Mouse (Mus musculus): ENCODE measurements around the gene 9130213A22Rik. TPM values are rescaled to one million over a fixed set of nuclear protein-coding genes. Genes with fewer than 3 reads are reported as not detected.

9130213A22Rik gene
- polyA plus RNA-seq, 1 experiment: 1.2 TPM

DNA sequence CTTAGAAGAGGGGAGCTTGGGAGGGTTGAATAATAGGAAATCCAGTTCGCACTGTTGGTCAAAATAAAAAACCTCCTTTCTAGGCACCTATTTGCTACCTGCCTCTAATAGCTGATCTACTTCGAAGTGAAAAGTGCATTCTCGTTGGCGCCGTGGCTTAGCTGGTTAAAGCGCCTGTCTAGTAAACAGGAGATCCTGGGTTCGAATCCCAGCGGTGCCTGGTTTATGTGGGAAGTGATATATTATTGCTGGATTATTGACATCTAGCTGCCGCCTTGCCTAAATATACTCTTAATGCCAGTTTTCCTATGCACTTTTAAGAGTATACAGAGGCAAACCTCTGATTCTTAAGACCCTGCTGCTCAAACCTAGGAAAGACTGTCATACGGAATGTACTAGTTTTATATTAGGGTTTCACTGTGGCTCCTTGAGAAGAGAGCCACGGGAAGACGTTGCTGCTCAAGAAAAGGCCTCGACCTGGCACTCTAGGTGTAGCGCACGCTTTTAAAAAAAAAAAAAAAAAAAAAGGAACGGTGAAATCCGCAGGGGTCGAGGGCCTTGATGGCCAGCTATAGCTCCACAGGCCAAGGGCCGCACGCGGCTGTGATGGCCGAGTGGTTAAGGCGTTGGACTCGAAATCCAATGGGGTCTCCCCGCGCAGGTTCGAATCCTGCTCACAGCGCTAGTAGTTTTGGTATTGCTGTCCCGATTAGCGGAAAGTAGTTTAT lies 11.9 kb downstream of the 9130213A22Rik start:
- WGBS: 2% methylated on average over 30 of the region's 30 CpGs

DNA sequence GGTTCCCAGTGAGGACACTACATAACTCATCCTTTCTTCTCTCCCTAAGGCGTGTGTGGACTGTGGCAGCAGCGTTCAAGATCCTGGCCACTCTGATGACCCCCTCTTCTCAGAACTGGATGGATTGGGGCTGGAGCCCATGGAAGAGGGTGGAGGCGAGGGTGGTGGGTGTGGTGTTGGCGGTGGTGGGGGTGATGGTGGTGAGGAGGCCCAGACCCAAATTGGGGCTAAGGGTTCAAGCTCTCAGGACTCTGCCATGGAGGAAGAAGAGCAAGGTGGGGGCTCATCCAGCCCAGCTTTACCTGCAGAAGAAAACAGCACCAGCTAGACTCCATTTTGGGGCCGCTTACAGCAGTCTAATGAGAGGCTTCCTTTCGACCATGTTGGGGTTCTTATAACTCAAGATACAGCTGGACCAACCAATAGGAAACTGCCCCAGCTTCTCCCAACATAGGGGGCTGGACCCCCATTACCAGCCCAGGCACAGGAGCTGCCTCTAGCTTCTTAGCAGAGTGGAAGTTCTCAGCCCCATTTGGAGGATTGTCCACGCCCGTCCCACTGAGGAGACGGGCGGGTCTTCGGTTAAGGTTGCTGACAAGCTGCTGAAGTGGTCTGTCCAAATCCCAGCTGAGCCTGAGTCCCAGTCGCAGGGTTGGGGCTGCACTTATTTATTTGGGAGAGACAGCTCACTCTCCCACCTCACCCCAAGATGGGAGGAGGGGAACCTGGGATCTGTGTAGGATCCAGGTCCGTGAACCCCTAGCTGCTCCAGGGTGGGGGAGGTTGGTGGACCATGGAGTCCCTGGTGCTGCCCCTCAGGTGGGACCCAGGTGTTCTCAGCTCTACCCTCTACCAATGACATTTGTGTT lies 13.1 kb downstream of the 9130213A22Rik start:
- no peak for DNase-seq
- WGBS: 81% methylated on average over 13 of the region's 13 CpGs
- peaks cover 4% of the 10 kb centered on the region; the same call in 1 of the 2 replicates for H3K4me1 ChIP-seq (ENCODE audit: control insufficient read depth, insufficient read depth, low read length)
- H3K4me3 ChIP-seq (replicated peaks; ENCODE audit: extremely low read depth, low read depth, low read length): no peak overlapping the region
- TF ChIP-seq POLR2A (IDR thresholded peaks at IDR 0.05; ENCODE audit: borderline replicate concordance, extremely low read depth, low read depth, low read length): peak; percentile 33; the same call in 1 of the 2 replicates
- TF ChIP-seq CTCF (IDR thresholded peaks at IDR 0.05; ENCODE audit: insufficient read depth, low read length): no peak

More for the DNA sequence above, 11.9 kb downstream of the 9130213A22Rik start:
- peak overlapping the region; percentile 51 for H3K4me3 ChIP-seq (replicated peaks; ENCODE audit: extremely low read depth, low read depth, low read length)
- peaks cover 4% of the 10 kb centered on the region; the same call in 1 of the 2 replicates for H3K4me1 ChIP-seq (ENCODE audit: control insufficient read depth, insufficient read depth, low read length)
- TF ChIP-seq CTCF (IDR thresholded peaks at IDR 0.05; ENCODE audit: insufficient read depth, low read length) (no peak), POLR2A (IDR thresholded peaks at IDR 0.05; ENCODE audit: borderline replicate concordance, extremely low read depth, low read depth, low read length) (peak; percentile 45; the same call in 1 of the 2 replicates)
- DNase-seq: peak; percentile 92

DNA sequence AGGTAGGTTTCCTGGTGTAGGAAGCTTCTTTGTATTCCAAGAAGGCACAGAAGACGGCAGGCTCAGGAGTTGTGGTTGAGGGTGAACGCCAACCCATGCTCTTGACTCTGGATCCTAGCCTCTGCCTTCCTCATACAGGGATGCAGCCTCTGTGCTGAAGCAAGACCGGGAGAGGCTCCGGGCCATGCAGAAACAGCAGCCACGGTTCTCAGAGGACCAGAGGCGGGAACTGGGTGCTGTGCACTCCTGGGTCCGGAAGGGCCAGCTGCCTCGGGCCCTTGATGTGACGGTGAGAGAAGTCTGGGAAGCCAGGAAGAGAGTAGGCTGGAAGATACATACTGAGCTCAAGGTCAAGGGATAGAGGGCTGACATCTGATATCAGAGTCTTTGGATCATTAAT lies 14.2 kb downstream of the 9130213A22Rik start:
- Histone ChIP-seq H3K4me1 (ENCODE audit: control insufficient read depth, insufficient read depth, low read length) (peaks cover 4% of the 10 kb centered on the region; the same call in 1 of the 2 replicates), H3K4me3 (replicated peaks; ENCODE audit: extremely low read depth, low read depth, low read length) (no peak overlapping the region)
- TF ChIP-seq CTCF (IDR thresholded peaks at IDR 0.05; ENCODE audit: insufficient read depth, low read length): no peak
- TF ChIP-seq POLR2A (IDR thresholded peaks at IDR 0.05; ENCODE audit: borderline replicate concordance, extremely low read depth, low read depth, low read length): no peak
- DNase-seq: no peak
- 87% methylated on average over 9 of the region's 9 CpGs for WGBS

DNA sequence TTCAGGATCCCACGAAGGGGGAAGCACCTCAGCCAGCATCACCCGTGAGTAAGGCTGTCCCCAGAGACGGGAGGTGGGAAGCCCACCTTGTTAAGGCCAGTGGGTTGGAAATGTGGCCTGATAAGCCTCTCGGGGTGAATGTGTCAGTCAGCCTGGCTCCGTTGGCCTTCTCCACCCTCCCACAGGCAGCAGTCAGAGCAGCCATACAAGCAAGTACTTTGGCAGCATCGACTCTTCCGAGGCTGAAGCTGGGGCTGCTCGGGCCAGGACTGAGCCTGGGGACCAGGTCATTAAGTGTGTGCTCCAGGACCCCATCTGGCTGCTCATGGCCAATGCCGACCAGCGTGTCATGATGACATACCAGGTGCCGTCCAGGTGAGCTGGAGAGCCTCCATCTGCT lies 14.7 kb downstream of the 9130213A22Rik start:
- TF ChIP-seq CTCF (IDR thresholded peaks at IDR 0.05; ENCODE audit: insufficient read depth, low read length) (no peak), POLR2A (IDR thresholded peaks at IDR 0.05; ENCODE audit: borderline replicate concordance, extremely low read depth, low read depth, low read length) (no peak)
- WGBS: 86% methylated on average over 11 of the region's 11 CpGs
- peaks cover 4% of the 10 kb centered on the region; the same call in 1 of the 2 replicates for H3K4me1 ChIP-seq (ENCODE audit: control insufficient read depth, insufficient read depth, low read length)
- no peak overlapping the region for H3K4me3 ChIP-seq (replicated peaks; ENCODE audit: extremely low read depth, low read depth, low read length)
- no peak for DNase-seq

DNA sequence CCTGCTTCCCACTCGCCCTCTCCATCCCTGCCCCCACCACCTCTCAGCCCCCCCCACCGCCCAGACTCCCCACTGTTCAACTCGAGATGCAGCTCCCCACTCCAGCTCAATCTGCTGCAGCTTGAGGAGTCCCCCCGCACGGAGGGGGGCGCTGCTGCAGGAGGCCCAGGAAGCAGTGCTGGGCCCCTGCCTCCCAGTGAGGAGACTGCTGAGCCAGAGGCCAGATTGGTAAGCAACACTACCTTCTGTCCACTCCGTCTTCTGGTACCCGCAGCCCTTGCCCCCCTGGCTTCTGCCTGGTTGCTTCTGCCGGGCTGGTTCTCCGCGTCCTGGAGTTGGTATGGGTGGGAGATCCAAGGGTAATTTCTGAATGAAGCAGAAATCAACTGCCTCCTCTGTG lies 15.5 kb downstream of the 9130213A22Rik start:
- no peak for DNase-seq
- Histone ChIP-seq H3K4me1 (ENCODE audit: control insufficient read depth, insufficient read depth, low read length) (peaks cover 4% of the 10 kb centered on the region; the same call in 1 of the 2 replicates), H3K4me3 (replicated peaks; ENCODE audit: extremely low read depth, low read depth, low read length) (no peak overlapping the region)
- 89% methylated on average over 11 of the region's 11 CpGs for WGBS
- no peak for TF ChIP-seq CTCF (IDR thresholded peaks at IDR 0.05; ENCODE audit: insufficient read depth, low read length)
- no peak for TF ChIP-seq POLR2A (IDR thresholded peaks at IDR 0.05; ENCODE audit: borderline replicate concordance, extremely low read depth, low read depth, low read length)

DNA sequence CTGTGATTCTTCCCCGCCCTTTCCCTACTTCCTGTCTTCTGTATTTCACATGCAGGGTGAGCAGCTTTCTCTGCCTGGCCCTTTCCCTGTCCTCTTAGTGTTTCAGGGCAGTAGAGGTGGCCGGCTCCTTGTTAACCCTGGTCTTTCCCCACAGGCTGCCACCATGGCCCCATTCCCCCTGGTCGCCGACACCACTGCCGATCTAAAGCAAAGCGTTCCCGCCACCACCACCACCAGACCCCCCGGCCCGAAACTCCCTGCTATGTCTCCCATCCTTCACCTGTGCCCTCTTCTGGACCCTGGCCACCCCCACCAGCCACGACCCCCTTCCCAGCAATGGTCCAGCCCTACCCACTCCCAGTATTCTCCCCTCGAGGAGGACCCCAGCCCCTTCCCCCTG lies 16.1 kb downstream of the 9130213A22Rik start:
- TF ChIP-seq CTCF (IDR thresholded peaks at IDR 0.05; ENCODE audit: insufficient read depth, low read length): no peak
- no peak for TF ChIP-seq POLR2A (IDR thresholded peaks at IDR 0.05; ENCODE audit: borderline replicate concordance, extremely low read depth, low read depth, low read length)
- no peak for DNase-seq
- WGBS: 91% methylated on average over 11 of the region's 11 CpGs
- Histone ChIP-seq H3K4me3 (replicated peaks; ENCODE audit: extremely low read depth, low read depth, low read length) (no peak overlapping the region), H3K4me1 (ENCODE audit: control insufficient read depth, insufficient read depth, low read length) (peaks cover 4% of the 10 kb centered on the region; the same call in 1 of the 2 replicates)

DNA sequence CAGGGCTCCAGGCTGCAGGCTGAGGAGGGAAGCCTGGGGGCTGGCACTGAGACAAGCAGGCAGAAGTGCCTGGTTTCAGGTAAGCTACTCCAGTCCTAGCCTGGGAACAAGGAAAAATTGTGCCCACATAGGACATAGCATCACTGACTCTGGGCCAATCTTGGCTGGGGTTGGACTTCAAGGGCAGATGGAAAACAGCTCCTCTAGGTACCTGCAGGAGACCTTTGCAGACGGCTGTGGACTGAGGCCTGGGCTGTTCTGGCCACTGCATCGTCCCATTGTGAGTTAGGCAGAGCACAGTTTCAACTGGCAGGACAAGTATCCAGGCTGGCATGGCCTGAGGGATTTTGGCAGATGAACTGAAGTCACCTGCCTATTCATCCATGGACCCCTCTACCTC lies 16.6 kb downstream of the 9130213A22Rik start:
- 75% methylated on average over 2 of the region's 2 CpGs for WGBS
- no peak overlapping the region for H3K4me3 ChIP-seq (replicated peaks; ENCODE audit: extremely low read depth, low read depth, low read length)
- DNase-seq: no peak
- H3K4me1 ChIP-seq (ENCODE audit: control insufficient read depth, insufficient read depth, low read length): peaks cover 4% of the 10 kb centered on the region; the same call in 1 of the 2 replicates
- TF ChIP-seq CTCF (IDR thresholded peaks at IDR 0.05; ENCODE audit: insufficient read depth, low read length): no peak
- 0 out of 2 replicates have a peak, but pooled peaks have one; percentile 7 for TF ChIP-seq POLR2A (IDR thresholded peaks at IDR 0.05; ENCODE audit: borderline replicate concordance, extremely low read depth, low read depth, low read length)

DNA sequence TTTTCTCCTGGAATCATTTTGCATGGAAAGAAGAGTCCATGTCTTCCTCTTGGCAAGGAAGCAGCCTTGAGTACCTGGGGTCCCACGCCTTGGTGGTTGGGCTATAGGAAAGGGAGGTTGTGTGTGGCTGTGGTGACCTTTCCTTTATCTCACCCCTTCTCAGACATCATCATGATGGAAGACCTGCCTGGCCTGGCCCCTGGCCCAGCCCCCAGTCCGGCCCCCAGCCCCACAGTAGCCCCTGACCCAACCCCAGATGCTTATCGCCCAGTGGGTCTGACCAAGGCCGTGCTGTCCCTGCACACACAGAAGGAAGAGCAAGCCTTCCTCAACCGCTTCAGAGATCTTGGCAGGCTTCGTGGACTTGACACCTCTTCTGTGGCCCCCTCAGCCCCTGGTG lies 17.2 kb downstream of the 9130213A22Rik start:
- H3K4me3 ChIP-seq (replicated peaks; ENCODE audit: extremely low read depth, low read depth, low read length): no peak overlapping the region
- WGBS: 84% methylated on average over 6 of the region's 6 CpGs
- DNase-seq: no peak
- peaks cover 8% of the 10 kb centered on the region; the same call in 1 of the 2 replicates for H3K4me1 ChIP-seq (ENCODE audit: control insufficient read depth, insufficient read depth, low read length)
- no peak for TF ChIP-seq POLR2A (IDR thresholded peaks at IDR 0.05; ENCODE audit: borderline replicate concordance, extremely low read depth, low read depth, low read length)
- TF ChIP-seq CTCF (IDR thresholded peaks at IDR 0.05; ENCODE audit: insufficient read depth, low read length): no peak

DNA sequence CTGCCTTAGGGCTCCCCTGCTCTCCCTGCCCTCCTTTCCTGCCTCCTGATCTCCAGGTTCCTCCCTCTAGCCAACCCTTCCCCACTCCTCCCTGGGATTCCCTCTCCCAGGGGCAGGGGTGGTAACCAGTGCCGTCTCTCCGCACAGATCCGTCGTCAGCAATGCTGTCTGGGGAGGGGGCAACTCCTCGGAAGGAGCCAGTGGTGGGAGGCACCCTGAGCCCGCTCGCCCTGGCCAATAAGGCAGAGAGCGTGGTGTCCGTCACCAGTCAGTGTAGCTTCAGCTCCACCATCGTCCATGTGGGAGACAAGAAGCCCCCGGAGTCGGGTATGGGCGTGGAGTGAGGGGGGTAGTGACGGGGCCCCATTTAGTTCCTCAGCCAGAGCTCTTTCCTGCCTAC lies 17.9 kb downstream of the 9130213A22Rik start:
- peak; percentile 4 for DNase-seq
- WGBS: 93% methylated on average over 14 of the region's 14 CpGs
- Histone ChIP-seq H3K4me1 (ENCODE audit: control insufficient read depth, insufficient read depth, low read length) (peaks cover 8% of the 10 kb centered on the region; the same call in 1 of the 2 replicates), H3K4me3 (replicated peaks; ENCODE audit: extremely low read depth, low read depth, low read length) (no peak overlapping the region)
- TF ChIP-seq CTCF (IDR thresholded peaks at IDR 0.05; ENCODE audit: insufficient read depth, low read length): no peak
- TF ChIP-seq POLR2A (IDR thresholded peaks at IDR 0.05; ENCODE audit: borderline replicate concordance, extremely low read depth, low read depth, low read length): no peak
